Mouse (Mus musculus): ENCODE measurements at regions not wholly inside any gene's neighbourhood (a gene's known extent, or its start where the extent isn't known, plus 50 kb on each side); places are given as distances from the start of the nearest gene placed in this dataset.
"Not testable (repeated sequence)": the region's sequence is repeated elsewhere in the genome, so short reads cannot be mapped to it uniquely, and the experiment has no call there.

DNA sequence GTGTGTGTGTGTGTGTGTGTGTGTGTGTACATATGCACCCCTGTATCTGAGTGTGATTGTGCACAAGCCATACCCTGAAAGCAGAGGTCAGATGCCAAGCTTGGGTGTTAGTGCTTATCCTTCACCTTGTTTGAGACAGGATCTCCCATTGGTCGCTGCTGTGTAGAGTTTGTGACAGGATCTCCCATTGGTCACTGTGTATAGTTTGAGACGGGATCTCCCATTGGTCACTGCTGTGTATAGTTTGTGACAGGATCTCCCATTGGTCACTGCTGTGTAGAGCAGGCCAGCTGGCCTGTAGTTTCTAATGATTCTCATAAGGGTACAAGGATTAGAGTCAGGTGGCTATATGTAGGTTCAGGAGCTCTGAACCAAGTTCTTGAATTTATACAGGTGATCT lies 213.3 kb upstream of the Pmfbp1 start:
- DNase-seq (ENCODE audit: low spot score) = no peak
- intact Hi-C loops (cut with DNase I) = no loop called here

DNA sequence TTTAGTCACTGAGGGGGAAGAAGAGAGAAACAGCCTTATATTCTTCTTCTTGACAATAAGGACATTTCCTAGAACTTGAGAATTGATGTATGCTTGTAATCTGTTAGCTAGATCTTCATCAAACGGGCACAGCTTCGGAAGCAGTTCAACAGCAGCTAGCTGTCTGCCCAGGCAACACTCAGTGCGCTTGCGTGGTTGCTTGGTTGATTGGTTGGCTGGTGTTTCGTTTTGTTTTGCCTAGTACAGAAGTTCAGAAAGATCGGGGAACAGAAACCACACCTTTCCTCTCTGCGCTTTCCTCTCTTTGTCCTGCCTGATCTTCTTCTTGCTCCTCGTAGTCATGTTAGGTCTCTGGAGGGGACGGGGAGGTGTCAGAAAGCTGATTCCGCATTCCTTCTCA lies 212.2 kb upstream of the Pmfbp1 start:
- intact Hi-C loops (cut with DNase I) = no loop called here
- no peak for DNase-seq (ENCODE audit: low spot score)

DNA sequence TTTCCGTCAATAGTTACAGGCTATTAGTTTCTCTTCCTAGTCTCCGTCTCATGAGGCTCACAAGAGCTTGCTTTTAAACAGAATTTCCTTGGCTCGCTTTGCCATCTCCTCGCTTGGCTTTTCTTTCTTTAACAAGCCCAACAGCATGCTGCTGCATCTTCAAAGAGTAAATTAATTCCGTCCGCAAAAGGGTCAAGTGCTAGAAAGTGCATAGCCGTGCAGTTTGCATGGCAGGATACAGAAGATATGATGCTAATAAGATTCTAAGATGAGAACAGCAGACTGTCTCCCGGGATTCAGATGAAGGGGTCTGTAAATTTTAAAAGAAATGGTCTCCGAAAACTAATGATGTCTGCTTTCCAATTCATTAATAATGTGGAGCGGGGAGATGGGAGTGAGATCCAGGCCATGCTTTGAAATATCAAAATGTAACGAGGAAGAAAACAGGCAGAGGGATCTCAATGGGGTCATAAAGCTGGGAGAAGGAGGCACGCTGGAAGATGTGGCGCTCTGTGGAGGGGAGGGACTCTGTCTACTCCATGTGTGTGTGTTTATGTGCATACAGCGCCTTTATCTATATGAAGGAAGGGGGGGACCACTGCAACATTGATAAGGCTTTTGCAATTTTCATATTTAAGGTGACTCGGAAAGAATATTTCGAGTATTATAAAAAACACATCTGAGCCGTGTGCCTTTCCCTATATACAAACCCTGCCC lies 183.0 kb upstream of the Pmfbp1 start:
- no peak for DNase-seq (ENCODE audit: low spot score)
- intact Hi-C loops (cut with DNase I) = no loop called here

DNA sequence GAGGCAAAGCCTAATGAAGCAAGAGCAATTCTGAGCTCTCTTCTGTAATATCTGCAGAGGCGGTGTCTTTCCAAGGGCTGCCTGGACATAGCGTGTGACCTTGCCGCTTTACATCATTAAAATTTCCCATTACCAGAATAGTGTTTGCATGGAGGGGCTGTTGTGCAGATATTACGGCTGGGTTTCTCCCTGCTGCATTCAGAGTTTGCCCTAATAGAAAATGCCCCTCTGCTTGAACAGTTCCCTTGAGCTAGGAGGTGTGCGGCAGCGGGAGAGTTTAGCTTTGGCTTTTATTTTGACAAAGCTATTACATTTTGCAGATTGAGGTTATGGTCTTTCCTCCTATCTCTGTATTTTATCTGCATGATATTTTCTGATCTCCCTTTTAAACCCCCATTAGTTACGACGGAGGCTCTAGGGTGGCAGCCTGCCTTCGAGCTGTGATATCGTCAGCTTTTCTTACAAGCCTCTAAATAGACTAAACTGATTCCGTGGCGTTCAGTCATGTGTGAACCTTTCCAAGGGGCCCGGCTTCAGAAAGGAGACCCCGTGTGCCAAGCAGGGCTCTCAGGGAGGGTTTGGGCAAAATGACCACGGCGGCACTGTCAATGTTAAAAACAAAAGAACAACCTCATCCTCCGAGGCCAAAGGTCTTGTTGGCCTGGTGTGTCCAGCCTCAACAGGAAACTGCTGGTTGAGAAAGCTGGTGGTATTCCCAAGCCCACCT lies 182.2 kb upstream of the Pmfbp1 start:
- intact Hi-C loops (cut with DNase I) = no loop called here
- no peak for DNase-seq (ENCODE audit: low spot score)

DNA sequence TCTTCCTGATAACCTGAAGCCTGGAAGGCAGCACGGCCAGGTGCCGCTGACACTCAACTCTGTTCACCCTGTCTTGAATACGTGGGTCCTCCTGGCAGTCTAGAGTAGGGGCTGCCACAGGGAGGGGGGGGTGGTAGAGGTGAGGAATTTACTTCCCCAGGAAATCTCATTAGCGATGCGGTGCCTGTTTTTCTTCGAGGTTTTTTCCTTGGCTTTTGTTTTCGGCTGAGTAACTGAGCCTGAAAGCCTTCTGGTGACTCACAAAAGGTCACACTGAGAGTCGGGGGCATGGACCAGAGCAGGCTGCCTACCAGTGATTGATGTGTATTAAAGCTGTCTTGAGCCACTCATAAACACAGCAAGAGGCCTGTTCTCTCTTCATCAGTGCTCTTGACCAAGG lies 181.1 kb upstream of the Pmfbp1 start:
- DNase-seq (ENCODE audit: low spot score) = no peak
- intact Hi-C loops (cut with DNase I) = no loop called here

DNA sequence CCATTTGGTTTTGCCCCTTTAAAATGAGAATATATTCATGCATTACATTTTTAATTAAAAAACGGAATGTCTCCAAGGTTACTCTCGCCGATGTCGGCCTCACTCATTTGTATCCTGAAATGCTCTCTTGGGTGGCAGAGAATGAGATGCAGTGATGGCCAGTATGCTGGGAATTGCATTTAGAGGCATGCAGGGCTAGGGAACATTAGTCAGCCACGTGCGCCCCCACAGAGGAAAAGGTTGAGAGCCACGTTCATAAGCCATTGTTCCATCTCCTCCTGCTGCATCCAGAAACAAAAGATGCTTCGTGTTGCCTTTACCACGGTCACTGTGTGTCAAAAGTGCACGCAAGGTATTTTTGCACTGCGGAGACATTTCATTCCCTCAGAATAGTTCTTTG lies 172.9 kb upstream of the Pmfbp1 start:
- intact Hi-C loops (cut with DNase I) = no loop called here
- no peak for DNase-seq (ENCODE audit: low spot score)

DNA sequence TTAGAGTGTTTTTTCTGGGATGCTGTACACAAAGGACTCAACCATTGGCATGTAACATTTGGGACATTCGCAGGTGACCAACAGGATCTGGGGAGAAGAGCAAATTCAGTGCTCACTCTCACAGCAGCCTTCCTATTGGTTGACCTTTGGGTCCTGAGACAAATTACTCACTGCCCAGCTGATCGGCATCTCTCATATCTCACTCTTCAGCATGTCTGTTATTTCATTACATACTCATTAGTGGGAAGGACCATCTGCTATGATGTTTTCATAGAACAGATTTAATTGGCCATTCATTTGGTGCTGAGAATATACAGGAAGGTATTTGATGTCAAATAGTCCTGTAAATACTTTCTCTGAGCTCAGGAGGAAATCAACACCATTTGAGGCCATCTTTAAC lies 170.5 kb upstream of the Pmfbp1 start:
- DNase-seq (ENCODE audit: low spot score) = no peak
- intact Hi-C loops (cut with DNase I) = no loop called here

DNA sequence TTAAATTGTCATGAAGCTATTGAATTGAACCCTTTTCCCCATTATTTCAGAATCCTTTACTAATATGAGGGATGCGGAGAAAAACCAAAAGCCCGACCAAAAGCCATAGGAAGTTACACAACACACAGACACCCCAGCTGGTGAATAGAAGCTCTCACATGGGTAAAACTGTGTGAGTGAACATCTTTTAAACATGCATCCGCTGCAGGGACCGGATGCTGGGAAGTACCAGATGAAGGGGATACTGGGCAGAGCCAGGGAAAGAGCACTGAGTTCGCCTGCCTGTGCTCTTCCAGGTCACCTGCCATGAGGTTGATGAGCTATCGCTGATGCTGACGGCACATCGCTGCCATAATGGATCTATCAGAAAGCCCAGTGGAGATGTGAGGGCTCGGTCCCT lies 169.6 kb upstream of the Pmfbp1 start:
- intact Hi-C loops (cut with DNase I) = no loop called here
- no peak for DNase-seq (ENCODE audit: low spot score)

DNA sequence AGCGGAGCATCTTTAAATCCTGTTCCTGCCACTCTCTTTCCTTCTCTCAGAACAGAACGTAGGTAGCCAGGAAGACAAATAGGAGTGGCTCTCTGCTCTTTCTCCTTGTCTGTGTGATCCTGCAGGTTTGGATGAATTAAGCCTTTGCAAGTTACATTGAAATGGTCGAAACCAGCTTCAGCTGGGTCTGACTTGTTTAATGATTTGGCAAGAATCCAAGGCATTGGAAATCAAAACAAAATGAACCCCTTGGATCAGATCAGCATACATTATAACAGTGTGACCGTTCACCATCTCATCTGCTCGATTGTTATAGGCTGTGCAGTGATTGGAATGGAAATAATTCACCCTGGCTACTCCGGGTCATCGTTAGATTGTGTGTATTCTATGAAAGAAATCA lies 157.6 kb upstream of the Pmfbp1 start:
- intact Hi-C loops (cut with DNase I) = no loop called here
- DNase-seq (ENCODE audit: low spot score) = no peak

DNA sequence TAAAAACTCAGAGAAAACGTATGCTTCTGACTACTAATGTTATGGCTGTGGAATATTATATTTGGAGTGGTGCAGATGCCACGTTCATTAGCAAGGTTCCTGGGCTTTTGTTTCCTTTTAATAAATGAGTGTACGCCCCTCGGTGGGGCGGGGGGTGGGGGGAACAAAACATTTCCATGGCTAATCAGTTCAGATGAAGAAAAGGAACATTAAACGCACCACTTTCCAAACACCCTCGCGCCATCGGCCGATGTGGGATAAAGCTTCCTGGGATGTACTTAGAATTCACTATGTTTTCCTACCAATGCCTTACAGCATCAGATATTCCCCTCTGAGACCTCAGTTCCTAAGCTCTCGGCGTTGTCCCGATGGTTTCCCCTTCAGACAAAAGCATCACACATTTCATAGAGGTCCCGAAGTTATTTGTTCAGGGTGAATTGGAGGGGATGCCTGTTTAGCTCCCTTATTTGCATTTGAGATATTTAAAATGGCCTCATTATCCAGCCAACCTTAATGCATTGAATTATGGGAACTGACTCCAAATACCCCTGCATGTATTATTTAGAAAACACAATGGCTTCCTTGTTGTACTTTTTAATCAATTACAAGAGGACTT lies 155.5 kb upstream of the Pmfbp1 start:
- no peak for DNase-seq (ENCODE audit: low spot score)
- intact Hi-C loops (cut with DNase I) = no loop called here

DNA sequence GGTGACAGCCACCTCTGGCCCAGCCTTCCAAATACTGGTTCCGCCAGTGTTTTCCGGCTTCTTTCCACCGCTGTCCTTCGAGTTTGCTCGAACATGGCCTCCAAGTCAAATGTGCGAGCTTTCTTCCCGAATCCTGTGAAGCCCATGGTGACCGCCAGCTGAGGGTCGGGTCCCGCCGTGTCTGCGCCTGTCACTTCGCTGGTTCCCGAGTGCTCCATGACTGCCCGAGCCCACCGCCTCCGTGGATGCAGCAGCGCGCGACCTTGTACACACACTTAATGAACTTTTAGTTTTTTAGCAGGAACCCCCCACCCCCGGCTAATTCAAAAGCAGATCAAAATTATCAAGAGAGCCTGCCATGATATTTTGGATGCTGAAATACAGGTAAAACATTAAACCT lies 153.2 kb upstream of the Pmfbp1 start:
- DNase-seq (ENCODE audit: low spot score) = not testable (repeated sequence)

DNA sequence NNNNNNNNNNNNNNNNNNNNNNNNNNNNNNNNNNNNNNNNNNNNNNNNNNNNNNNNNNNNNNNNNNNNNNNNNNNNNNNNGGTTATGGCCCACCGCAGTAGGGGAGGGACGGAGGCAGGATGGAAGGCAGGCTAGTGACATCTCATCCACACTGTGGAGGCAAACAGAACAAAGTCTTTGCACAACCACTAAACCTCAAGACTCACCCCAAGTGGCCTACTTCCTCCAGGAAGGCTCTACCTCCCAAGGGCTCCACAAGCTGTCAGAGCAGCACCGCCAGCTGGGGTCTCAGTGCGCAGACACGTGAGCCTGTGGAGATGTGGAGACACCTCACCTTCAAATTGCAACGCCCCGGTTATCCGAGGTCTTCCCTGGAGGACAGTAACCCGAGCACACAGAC lies 138.7 kb upstream of the Pmfbp1 start:
- intact Hi-C loops (cut with DNase I) = no loop called here
- no peak for DNase-seq (ENCODE audit: low spot score)

More for the DNA sequence above, 153.2 kb upstream of the Pmfbp1 start:
- intact Hi-C loops (cut with DNase I) = not testable (repeated sequence)

DNA sequence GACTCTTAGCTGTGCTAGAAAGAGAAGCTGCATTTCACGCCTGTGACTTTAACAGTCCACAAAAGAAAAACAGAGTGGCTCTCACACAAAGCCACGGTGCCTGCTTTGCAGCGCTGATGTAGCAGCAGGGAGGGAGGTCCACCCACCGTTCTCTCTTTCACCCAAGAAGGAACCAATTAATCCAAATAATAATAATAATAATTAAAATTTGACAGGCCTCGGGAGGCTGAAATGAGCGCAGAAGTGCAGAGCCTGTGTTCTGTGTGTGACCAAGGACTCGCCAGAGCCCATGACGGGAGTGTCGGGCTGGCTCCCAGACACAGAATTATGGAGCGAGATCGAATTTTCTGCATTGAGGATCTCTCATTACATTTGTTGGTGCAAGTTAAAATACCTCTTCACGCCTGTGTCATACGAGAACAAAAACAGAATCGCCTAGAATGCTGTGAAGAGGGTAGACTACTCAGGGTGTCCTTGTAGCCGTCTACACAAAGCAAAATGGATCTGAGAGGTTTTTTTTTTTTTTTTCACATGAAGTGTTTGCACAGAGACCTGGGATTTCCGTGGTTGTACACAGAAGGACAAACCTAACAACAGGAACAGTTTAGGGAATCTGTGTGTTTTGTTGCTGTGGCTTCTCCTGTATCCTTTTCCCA lies 134.3 kb upstream of the Pmfbp1 start:
- intact Hi-C loops (cut with DNase I) = no loop called here
- no peak for DNase-seq (ENCODE audit: low spot score)

DNA sequence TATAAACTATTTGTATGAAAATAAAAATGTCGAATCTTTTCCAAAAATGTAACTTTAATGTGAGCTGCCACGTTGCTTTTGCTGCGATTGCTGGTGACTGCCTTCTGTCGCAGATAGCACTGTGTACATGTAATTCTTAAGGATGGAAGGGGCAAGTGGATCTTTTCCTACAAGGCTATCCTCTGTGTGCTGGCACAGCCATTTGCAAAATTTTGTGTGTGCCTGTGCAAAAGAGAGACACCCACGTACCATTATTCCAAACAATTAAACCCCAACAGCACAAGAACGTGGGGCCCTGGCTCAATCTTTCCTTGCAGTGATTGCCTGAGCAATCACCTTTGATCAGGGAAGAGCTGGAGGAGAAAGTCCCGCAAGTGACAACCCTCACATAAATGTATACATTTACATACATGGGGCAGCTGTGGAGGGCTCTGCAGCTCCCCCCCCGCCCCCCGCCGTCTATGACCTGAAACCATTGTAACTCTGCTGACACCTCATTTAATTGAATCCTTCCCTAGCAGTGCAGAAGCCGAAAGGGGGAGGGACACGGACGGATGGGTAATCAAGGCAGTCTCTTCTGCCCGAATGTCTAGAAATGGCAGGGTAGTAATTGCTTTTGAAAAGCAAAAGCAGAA lies 133.6 kb upstream of the Pmfbp1 start:
- intact Hi-C loops (cut with DNase I) = no loop called here
- no peak for DNase-seq (ENCODE audit: low spot score)

DNA sequence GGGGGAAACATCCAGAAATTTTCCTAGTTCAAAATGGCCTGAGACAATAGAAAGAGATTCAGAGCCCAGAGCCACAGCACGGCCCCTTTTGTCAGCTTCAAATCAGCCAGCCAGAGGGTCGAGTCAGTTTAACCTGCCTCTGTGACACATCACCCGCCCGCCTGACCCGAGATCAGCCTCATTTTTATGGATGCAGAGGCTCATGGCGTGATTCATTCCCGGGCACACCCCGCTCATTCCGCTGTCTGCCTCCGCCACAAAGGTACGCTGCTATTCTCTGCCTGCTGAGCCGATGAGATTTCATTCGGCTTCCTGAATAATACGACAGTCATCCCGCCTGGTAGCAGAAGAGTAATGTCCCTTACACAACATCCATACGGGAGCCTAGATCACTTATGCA lies 132.9 kb upstream of the Pmfbp1 start:
- no peak for DNase-seq (ENCODE audit: low spot score)
- intact Hi-C loops (cut with DNase I) = no loop called here

DNA sequence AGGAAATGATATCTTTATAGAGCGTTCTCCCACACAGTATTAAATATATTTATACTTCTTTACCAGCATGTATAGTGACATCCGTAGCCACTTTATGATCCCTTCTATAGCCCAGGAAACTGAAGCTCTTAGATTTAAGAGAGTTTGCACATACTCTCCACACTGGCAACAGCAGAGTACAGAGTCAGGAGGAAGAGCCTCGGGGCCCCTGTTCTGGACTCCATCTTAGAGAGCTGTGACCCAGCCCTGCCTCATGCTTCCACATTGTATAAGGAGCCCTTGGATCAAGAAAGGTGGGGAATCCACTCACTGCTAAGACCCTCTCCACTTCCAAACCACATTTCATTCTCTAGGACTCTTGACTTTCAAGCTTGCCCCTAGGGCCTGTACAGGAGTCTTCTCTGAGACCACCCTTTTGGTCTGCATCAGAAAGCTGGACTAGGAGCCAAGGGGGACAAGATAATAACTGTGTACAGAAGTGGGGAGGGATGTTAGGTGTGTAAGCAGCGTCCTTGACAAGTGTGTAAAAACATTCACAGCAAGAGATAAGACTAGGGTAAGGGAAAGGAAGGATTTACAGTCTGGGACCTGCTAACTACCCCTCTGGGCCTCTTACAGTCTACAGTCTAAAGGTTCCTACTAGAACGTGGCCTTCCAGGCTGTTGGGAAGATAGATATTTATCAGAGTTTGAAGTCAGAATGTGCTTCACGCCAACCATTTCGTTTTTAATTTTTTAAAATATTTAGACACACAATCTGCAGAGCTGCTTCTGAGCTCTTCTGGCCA lies 132.1 kb upstream of the Pmfbp1 start:
- intact Hi-C loops (cut with DNase I) = no loop called here
- no peak for DNase-seq (ENCODE audit: low spot score)

DNA sequence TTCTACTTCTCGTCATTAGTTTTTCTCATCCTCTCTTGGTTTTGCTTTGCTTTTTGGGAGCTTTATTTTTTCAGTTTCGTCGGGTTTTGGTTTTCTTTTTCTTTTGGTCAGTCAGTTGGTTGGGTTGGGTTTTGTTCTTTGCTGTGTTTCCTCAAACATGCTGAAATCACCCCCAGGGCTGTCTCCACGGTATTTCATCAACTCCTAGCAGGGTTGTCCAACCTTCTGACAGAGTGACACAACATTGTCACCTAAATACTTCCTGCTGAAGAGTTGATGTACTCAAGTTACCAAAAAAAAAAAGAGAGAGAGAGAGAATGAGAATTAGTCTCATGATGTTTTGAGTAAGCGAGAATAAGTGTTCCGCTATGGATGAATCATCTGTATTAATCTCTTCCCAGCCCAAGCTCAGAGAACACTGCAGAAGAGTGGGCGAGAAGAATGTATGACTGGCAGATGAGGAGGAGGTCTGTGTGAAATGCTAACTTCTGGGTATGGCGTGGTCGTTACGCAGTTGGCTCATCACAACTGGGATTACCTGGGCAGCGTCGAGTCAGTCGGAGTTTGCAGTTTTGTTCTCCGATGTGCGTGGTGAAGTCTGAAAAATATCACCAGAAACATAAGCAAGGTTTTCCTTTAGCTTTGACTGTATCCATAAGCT lies 130.5 kb upstream of the Pmfbp1 start:
- no peak for DNase-seq (ENCODE audit: low spot score)
- intact Hi-C loops (cut with DNase I) = no loop called here

DNA sequence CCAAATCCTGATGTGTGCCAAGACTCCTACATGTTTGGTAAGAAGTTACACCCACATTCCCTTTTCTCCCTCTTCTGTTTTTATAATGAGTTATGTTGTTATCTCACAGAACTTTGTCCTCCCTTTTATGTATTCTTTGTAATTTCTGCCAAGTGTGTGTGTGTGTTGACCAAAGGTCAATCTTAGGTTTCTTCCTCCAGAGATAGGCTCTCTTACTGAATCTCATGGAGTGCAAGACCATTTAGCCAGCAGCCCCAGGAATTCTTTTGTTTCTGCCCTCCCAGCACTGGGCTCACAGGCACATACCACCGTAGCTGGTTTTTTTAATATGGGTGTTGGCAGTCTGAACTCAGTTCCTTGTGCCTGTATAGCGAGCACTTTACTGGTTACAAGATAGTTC lies 119.8 kb upstream of the Pmfbp1 start:
- no peak for DNase-seq (ENCODE audit: low spot score)
- intact Hi-C loops (cut with DNase I) = no loop called here

DNA sequence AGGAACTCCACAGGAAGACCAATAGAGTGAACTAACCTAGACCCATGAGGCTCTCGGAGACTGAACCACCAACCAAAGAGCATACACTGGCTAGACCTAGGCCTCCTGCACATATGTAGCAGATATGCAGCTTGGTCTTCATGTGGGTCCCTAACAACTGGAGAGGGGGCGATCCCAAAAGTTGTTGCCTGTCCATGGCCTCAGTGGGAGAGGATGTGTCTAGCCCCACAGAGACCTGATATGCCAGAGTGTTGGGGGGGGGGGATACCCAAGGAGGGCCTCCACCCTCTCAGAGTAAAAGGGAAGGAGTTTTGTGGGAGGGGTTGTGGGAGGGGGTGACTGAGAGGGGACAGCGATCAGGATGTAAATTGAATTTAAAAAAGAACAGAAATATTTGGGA lies 108.9 kb upstream of the Pmfbp1 start:
- DNase-seq (ENCODE audit: low spot score) = no peak
- intact Hi-C loops (cut with DNase I) = no loop called here

All from heart, postnatal 25 days (tissue).